Mouse (Mus musculus): ENCODE measurements around the gene Magi1. TPM values are rescaled to one million over a fixed set of nuclear protein-coding genes. Genes with fewer than 3 reads are reported as not detected.

The Magi1 gene
- total and polyA plus RNA-seq, 2 experiments from 2014 or later = 23.0 to 36.9 TPM

DNA sequence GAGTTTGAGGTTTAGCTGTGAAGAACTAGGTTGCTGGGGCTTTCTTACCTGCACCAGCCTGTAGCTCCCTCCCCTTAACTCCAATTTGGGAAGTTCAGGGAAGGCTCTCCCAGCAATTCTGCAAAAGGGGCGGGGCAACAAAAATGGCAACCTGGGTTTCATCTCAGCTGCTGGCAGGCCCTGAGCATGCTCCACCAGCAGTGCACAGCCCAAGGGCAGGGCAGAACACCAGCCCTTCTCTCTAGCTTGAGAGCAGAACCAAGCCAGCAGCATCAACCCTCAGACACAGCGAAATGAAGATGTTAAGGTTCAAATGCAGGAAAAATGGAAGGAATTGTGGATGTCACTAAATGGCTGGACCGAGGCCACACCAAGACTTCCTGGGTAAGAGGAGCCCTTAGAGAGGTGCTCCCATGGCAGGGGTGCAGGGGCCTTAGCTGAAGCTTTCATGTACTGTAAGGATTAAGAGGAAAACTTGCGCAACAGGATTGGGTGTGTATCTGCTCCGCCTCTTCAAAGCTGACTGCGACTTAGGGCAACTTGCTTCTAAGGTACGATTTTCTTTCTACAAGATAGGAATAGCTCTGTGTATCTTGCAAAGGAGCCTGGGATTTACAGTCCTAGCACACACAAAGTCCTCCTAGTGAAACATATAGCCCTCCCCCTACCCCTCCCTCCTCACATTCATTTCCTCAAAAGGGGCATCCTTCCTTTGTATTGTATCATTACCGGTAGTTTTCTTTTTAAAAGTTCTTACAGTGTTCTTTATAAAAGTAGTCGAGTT is 118.8 kb downstream of the Magi1 start:
- TF ChIP-seq CTCF (IDR thresholded peaks at IDR 0.05; ENCODE audit: low read depth) = no peak
- Histone ChIP-seq H3K9me3 (ENCODE audit: low read length) (no peaks in the 10 kb centered on the region), H3K27ac (no peak overlapping the region), H3K4me3 (ENCODE audit: low read length) (no peak overlapping the region), H3K4me2 (ENCODE audit: low read depth, low read length) (no peak overlapping the region), H3K4me1 (ENCODE audit: insufficient read depth, low read length) (no peaks in the 10 kb centered on the region), H3K27me3 (ENCODE audit: insufficient read depth, low read length) (no peaks in the 10 kb centered on the region), H3K9ac (replicated peaks; ENCODE audit: low read length) (no peak overlapping the region), H3K36me3 (ENCODE audit: insufficient read depth, low read length) (no peaks in the 10 kb centered on the region)
- no peak for ATAC-seq
- no peak for DNase-seq (ENCODE audit: low spot score)
- 89% methylated on average over 9 of the region's 9 CpGs for whole genome bisulfite sequencing

DNA sequence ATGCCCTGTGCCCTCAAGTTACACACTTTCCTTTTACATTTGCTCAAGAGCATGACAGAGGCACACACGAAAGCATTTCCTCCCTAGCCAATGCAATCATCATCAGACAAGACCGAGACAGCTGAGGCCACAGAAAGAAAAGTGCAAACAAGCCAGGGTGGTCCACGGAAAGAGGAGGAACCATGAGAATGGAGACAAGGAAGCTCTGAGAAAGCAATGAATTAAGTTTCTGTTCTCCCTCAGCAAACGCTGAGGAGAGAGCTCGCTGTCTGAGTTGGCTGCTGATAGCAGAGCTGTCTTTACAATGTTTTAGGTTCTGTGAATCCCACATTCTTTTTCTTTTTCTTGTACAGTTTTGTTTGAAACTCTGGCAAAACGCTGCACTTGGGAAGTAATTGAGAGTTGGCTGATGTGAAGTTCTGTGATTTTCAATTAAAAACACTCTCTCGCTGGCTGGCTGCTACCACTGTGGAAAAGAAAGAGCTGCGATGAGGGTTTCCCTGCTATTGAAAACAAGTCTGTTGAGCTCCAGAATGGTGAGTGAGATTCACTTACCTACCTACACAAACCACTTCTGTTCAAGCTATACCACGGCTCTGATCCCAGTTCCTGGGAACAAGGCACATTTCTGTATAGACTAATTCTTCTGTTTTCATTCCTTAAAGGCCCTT is 120.3 kb downstream of the Magi1 start:
- peak overlapping the region; percentile 40 for H3K4me2 ChIP-seq (ENCODE audit: low read depth, low read length)
- WGBS = 24% methylated on average over 9 of the region's 9 CpGs
- ATAC-seq (peak; percentile 64; the same call in 1 of the 2 replicates), DNase-seq (ENCODE audit: low spot score) (peak; percentile 29)
- no peaks in the 10 kb centered on the region for H3K4me1 ChIP-seq (ENCODE audit: insufficient read depth, low read length)
- peak overlapping the region; percentile 73 for H3K27ac ChIP-seq
- H3K4me3 ChIP-seq (ENCODE audit: low read length) = peak overlapping the region; percentile 2; the same call in 1 of the 2 replicates
- no peaks in the 10 kb centered on the region for H3K36me3 ChIP-seq (ENCODE audit: insufficient read depth, low read length)
- no peak overlapping the region for H3K9ac ChIP-seq (replicated peaks; ENCODE audit: low read length)
- no peaks in the 10 kb centered on the region for H3K27me3 ChIP-seq (ENCODE audit: insufficient read depth, low read length)
- TF ChIP-seq CTCF (IDR thresholded peaks at IDR 0.05; ENCODE audit: low read depth) = no peak
- no peaks in the 10 kb centered on the region for H3K9me3 ChIP-seq (ENCODE audit: low read length)

- Histone ChIP-seq H3K4me3 (ENCODE audit: low read length) (no peak overlapping the region), H3K4me1 (ENCODE audit: insufficient read depth, low read length) (no peaks in the 10 kb centered on the region), H3K36me3 (ENCODE audit: insufficient read depth, low read length) (no peaks in the 10 kb centered on the region), H3K4me2 (ENCODE audit: low read depth, low read length) (peak overlapping the region; percentile 40), H3K9me3 (ENCODE audit: low read length) (no peaks in the 10 kb centered on the region), H3K27me3 (ENCODE audit: insufficient read depth, low read length) (no peaks in the 10 kb centered on the region), H3K27ac (peak overlapping the region; percentile 73; the same call in 1 of the 2 replicates), H3K9ac (replicated peaks; ENCODE audit: low read length) (no peak overlapping the region)
- DNase-seq (ENCODE audit: low spot score) (peak; percentile 15), ATAC-seq (peak; percentile 43; the same call in 1 of the 2 replicates)
- WGBS = 54% methylated on average over 8 of the region's 8 CpGs
- no peak for TF ChIP-seq CTCF (IDR thresholded peaks at IDR 0.05; ENCODE audit: low read depth)
Measured at GRCm38 (mm10) chr6:94162918-94163317, 120.8 kb downstream of the Magi1 start.

DNA sequence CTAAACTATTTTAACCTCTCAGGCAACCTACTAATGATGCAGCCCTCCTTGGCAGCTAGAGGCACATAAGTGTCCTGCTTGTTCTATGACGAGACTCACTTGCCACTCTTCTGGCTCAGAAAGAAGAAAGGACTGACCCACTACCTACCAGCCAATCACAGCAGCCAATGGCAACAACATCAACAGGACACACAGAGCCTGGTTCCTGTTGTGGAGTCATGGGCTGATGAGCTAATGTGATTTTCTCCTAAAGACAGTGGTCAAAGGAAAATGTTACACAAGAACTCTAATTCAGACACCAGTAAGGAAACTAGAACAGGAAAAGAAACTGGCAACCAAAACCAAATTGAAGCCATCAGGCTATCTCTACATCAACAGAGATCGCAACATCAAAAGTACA is 124.5 kb downstream of the Magi1 start:
- no peak overlapping the region for H3K27ac ChIP-seq
- no peaks in the 10 kb centered on the region for H3K27me3 ChIP-seq (ENCODE audit: insufficient read depth, low read length)
- WGBS = 82% methylated on average over 2 of the region's 2 CpGs
- no peaks in the 10 kb centered on the region for H3K9me3 ChIP-seq (ENCODE audit: low read length)
- H3K4me3 ChIP-seq (ENCODE audit: low read length) = no peak overlapping the region
- no peak for DNase-seq (ENCODE audit: low spot score)
- ATAC-seq = no peak
- no peaks in the 10 kb centered on the region for H3K36me3 ChIP-seq (ENCODE audit: insufficient read depth, low read length)
- no peak for TF ChIP-seq CTCF (IDR thresholded peaks at IDR 0.05; ENCODE audit: low read depth)
- H3K4me1 ChIP-seq (ENCODE audit: insufficient read depth, low read length) = no peaks in the 10 kb centered on the region
- no peak overlapping the region for H3K9ac ChIP-seq (replicated peaks; ENCODE audit: low read length)
- no peak overlapping the region for H3K4me2 ChIP-seq (ENCODE audit: low read depth, low read length)

GRCm38 (mm10) chr6:94158119-94158848 is 125.4 kb downstream of the Magi1 start:
- WGBS = 94% methylated on average over 3 of the region's 3 CpGs
- H3K4me2 ChIP-seq (ENCODE audit: low read depth, low read length) = no peak overlapping the region
- no peaks in the 10 kb centered on the region for H3K4me1 ChIP-seq (ENCODE audit: insufficient read depth, low read length)
- no peak overlapping the region for H3K27ac ChIP-seq
- no peaks in the 10 kb centered on the region for H3K36me3 ChIP-seq (ENCODE audit: insufficient read depth, low read length)
- TF ChIP-seq CTCF (IDR thresholded peaks at IDR 0.05; ENCODE audit: low read depth) = no peak
- H3K9ac ChIP-seq (replicated peaks; ENCODE audit: low read length) = no peak overlapping the region
- no peaks in the 10 kb centered on the region for H3K9me3 ChIP-seq (ENCODE audit: low read length)
- ATAC-seq = no peak
- H3K4me3 ChIP-seq (ENCODE audit: low read length) = no peak overlapping the region
- no peaks in the 10 kb centered on the region for H3K27me3 ChIP-seq (ENCODE audit: insufficient read depth, low read length)
- DNase-seq (ENCODE audit: low spot score) = no peak

GRCm38 (mm10) chr6:94155996-94156395 is 127.7 kb downstream of the Magi1 start:
- no peak overlapping the region for H3K9ac ChIP-seq (replicated peaks; ENCODE audit: low read length)
- WGBS = 67% methylated on average over 4 of the region's 4 CpGs
- H3K4me1 ChIP-seq (ENCODE audit: insufficient read depth, low read length) = no peaks in the 10 kb centered on the region
- no peak overlapping the region for H3K27ac ChIP-seq
- no peak for TF ChIP-seq CTCF (IDR thresholded peaks at IDR 0.05; ENCODE audit: low read depth)
- H3K9me3 ChIP-seq (ENCODE audit: low read length) = no peaks in the 10 kb centered on the region
- no peaks in the 10 kb centered on the region for H3K27me3 ChIP-seq (ENCODE audit: insufficient read depth, low read length)
- DNase-seq (ENCODE audit: low spot score) = no peak
- H3K4me2 ChIP-seq (ENCODE audit: low read depth, low read length) = no peak overlapping the region
- no peaks in the 10 kb centered on the region for H3K36me3 ChIP-seq (ENCODE audit: insufficient read depth, low read length)
- no peak for ATAC-seq
- H3K4me3 ChIP-seq (ENCODE audit: low read length) = no peak overlapping the region

All from hindbrain, postnatal 0 days (tissue).